Mouse (Mus musculus) thymus, adult 2 months (tissue): ENCODE results near the gene Ube3c. TPM values are rescaled to one million over a fixed set of nuclear protein-coding genes. Genes with fewer than 3 reads are reported as not detected.
"Not testable (repeated sequence)": the region's sequence is repeated elsewhere in the genome, so short reads cannot be mapped to it uniquely, and the experiment has no call there.

Experiments
- DNase-seq: peaks from one replicate; pipeline ENCODE4 v3.0.0; 2021
- H3K27ac ChIP-seq: fragments of 200-500 bp; 2 replicates; pipeline ENCODE4 v1.5.1; 2012; ENCODE audit warnings: low read length, control low read depth; ENCODE audit not compliant: control insufficient read depth, insufficient read depth
- H3K27me3 ChIP-seq: fragments of 200-500 bp; 2 replicates; pipeline ENCODE4 v1.6.1; 2012; ENCODE audit warnings: mild to moderate bottlenecking, low read length, moderate library complexity, mixed read lengths; ENCODE audit not compliant: control insufficient read depth, insufficient read depth
- H3K36me3 ChIP-seq: fragments of 200-500 bp; 2 replicates; pipeline ENCODE4 v1.6.1; 2012; ENCODE audit warnings: mild to moderate bottlenecking, low read length, moderate library complexity; ENCODE audit not compliant: control insufficient read depth, insufficient read depth
- H3K4me1 ChIP-seq: fragments of 200-500 bp; replicated peaks from 2 replicates; pipeline ENCODE4 v1.6.1; 2012; ENCODE audit warnings: low read length; ENCODE audit not compliant: control insufficient read depth, insufficient read depth
- H3K4me3 ChIP-seq: fragments of 200-500 bp; 2 replicates; pipeline ENCODE4 v1.5.1; 2012; ENCODE audit warnings: mild to moderate bottlenecking, low read length, control low read depth, moderate library complexity; ENCODE audit not compliant: control insufficient read depth, insufficient read depth
- CTCF ChIP-seq: fragments of 200-500 bp; IDR thresholded peaks from 2 replicates; pipeline ENCODE4 v1.5.1; 2012; ENCODE audit warnings: mild to moderate bottlenecking, control low read depth, low read length, moderate library complexity, borderline replicate concordance; ENCODE audit not compliant: control insufficient read depth, poor library complexity, insufficient read depth; ENCODE audit errors: extremely low read depth
- POLR2A ChIP-seq: fragments of 200-500 bp; IDR thresholded peaks from 2 replicates; pipeline ENCODE4 v1.6.1; 2012; ENCODE audit warnings: mild to moderate bottlenecking, low read length, control low read depth, moderate library complexity; ENCODE audit not compliant: control insufficient read depth, poor library complexity, insufficient read depth; ENCODE audit errors: extremely low read depth
- WGBS: fragments of 180-500 bp; shearing (Covaris S2); methylation state at CpG from one replicate; pipeline ENCODE4 v1.1.7; 2018; 5-methylcytosine and 5-hydroxymethylcytosine counted together
- polyA plus RNA-seq: library from polyadenylated mRNA; depleted of rRNA; stranded (reverse); fragments of >200 nt; gene quantifications from 2 replicates; pipeline ENCODE4 v1.2.3, GENCODE M21; 2012

The Ube3c gene
- polyA plus RNA-seq, 1 experiment = 16.4 TPM

GRCm38 (mm10) chr5:29577795-29578631, 9.0 kb downstream of the Ube3c start:
- H3K27ac ChIP-seq = no peak overlapping the region
- 96% methylated on average over 4 of the region's 4 CpGs for WGBS
- H3K4me1 ChIP-seq = no peaks in the 10 kb centered on the region
- TF ChIP-seq POLR2A (no peak), CTCF (no peak)
- no peak for DNase-seq
- no peaks in the 10 kb centered on the region for H3K36me3 ChIP-seq
- no peaks in the 10 kb centered on the region for H3K27me3 ChIP-seq
- H3K4me3 ChIP-seq = no peak overlapping the region

- DNase-seq = no peak
- no peak overlapping the region for H3K27ac ChIP-seq
- 96% methylated on average over 2 of the region's 2 CpGs for WGBS
- peaks cover 2% of the 10 kb centered on the region; the same call in 1 of the 2 replicates for H3K36me3 ChIP-seq
- H3K27me3 ChIP-seq = no peaks in the 10 kb centered on the region
- no peaks in the 10 kb centered on the region for H3K4me1 ChIP-seq
- no peak overlapping the region for H3K4me3 ChIP-seq
- TF ChIP-seq POLR2A (no peak), CTCF (no peak)
These were observed 15.0 kb downstream of the Ube3c start for GRCm38 (mm10) chr5:29583880-29584595.

GRCm38 (mm10) chr5:29592161-29592560, 23.1 kb downstream of the Ube3c start:
- H3K36me3 ChIP-seq = peaks cover 51% of the 10 kb centered on the region
- WGBS = 95% methylated on average over 7 of the region's 7 CpGs
- not testable (repeated sequence) for DNase-seq

GRCm38 (mm10) chr5:29606546-29606945, 37.5 kb downstream of the Ube3c start:
- no peak for TF ChIP-seq CTCF
- no peak for TF ChIP-seq POLR2A
- Histone ChIP-seq H3K4me1 (no peaks in the 10 kb centered on the region), H3K36me3 (peaks cover 59% of the 10 kb centered on the region), H3K27me3 (no peaks in the 10 kb centered on the region), H3K4me3 (no peak overlapping the region), H3K27ac (no peak overlapping the region)
- no peak for DNase-seq
- WGBS = 91% methylated on average over 2 of the region's 2 CpGs

More at GRCm38 (mm10) chr5:29592161-29592560, 23.1 kb downstream of the Ube3c start:
- not testable (repeated sequence) for H3K27me3 ChIP-seq, H3K27ac ChIP-seq, H3K4me1 ChIP-seq, H3K4me3 ChIP-seq

GRCm38 (mm10) chr5:29625610-29626009, 56.6 kb downstream of the Ube3c start:
- 94% methylated on average over 10 of the region's 10 CpGs for WGBS

GRCm38 (mm10) chr5:29629941-29630340, 60.9 kb downstream of the Ube3c start:
- Histone ChIP-seq H3K4me3 (no peak overlapping the region), H3K36me3 (peaks cover 22% of the 10 kb centered on the region), H3K27me3 (no peaks in the 10 kb centered on the region), H3K4me1 (no peaks in the 10 kb centered on the region), H3K27ac (no peak overlapping the region)
- TF ChIP-seq CTCF (no peak), POLR2A (no peak)
- WGBS = 97% methylated on average over 2 of the region's 2 CpGs
- no peak for DNase-seq

More at GRCm38 (mm10) chr5:29625610-29626009, 56.6 kb downstream of the Ube3c start:
- no peak for DNase-seq
- Histone ChIP-seq H3K27ac (no peak overlapping the region), H3K27me3 (no peaks in the 10 kb centered on the region), H3K4me3 (no peak overlapping the region), H3K4me1 (no peaks in the 10 kb centered on the region), H3K36me3 (peaks cover 19% of the 10 kb centered on the region)
- TF ChIP-seq CTCF (no peak), POLR2A (no peak)
